Mouse (Mus musculus) olfactory bulb, adult 2 months (tissue): ENCODE measurements at regions not wholly inside any gene's neighbourhood (a gene's known extent, or its start where the extent isn't known, plus 50 kb on each side); places are given as distances from the start of the nearest gene placed in this dataset.

Experiments used
- CTCF ChIP-seq: fragments of 200-500 bp; IDR thresholded peaks from 2 replicates; pipeline ENCODE4 v1.5.1; 2012; ENCODE audit warnings: low read depth, mild to moderate bottlenecking, low read length, moderate library complexity; ENCODE audit not compliant: insufficient read depth
- POLR2A ChIP-seq: fragments of 200-500 bp; IDR thresholded peaks from 2 replicates; pipeline ENCODE4 v1.6.1; 2012; ENCODE audit warnings: mild to moderate bottlenecking, low read depth, low read length, moderate library complexity; ENCODE audit not compliant: insufficient read depth

GRCm38 (mm10) chr4:7313219-7313618 is 925.6 kb downstream of the Car8 start:
- no peak for TF ChIP-seq CTCF
- no peak for TF ChIP-seq POLR2A
